Mouse (Mus musculus) cerebellum, adult 2 months (tissue): Measurements from ENCODE around the gene Dusp1. TPM values are rescaled to one million over a fixed set of nuclear protein-coding genes. Genes with fewer than 3 reads are reported as not detected.

Experiments
- DNase-seq, 2 experiments: peaks; one replicate each; pipeline ENCODE4 v3.0.0; 2021
- H3K27ac ChIP-seq: fragments of 200-500 bp; 2 replicates; pipeline ENCODE4 v1.5.1; 2012; ENCODE audit warnings: low read length, control low read depth, inconsistent platforms; ENCODE audit not compliant: insufficient read depth
- H3K27me3 ChIP-seq: fragments of 200-500 bp; 2 replicates; pipeline ENCODE4 v1.6.1; 2012; ENCODE audit warnings: inconsistent platforms, mild to moderate bottlenecking, low read length, moderate library complexity; ENCODE audit not compliant: control insufficient read depth, insufficient read depth
- H3K4me1 ChIP-seq: fragments of 200-500 bp; 2 replicates; pipeline ENCODE4 v1.6.1; 2011; ENCODE audit warnings: low read length; ENCODE audit not compliant: control insufficient read depth, insufficient read depth
- H3K4me3 ChIP-seq: fragments of 200-500 bp; replicated peaks from 2 replicates; pipeline ENCODE3; 2011; ENCODE audit warnings: mild to moderate bottlenecking, low read depth, low read length, control low read depth; ENCODE audit not compliant: insufficient read depth
- CTCF ChIP-seq: fragments of 200-500 bp; IDR thresholded peaks from 2 replicates; pipeline ENCODE4 v1.5.1; 2011; ENCODE audit warnings: low read depth, mild to moderate bottlenecking, control low read depth, low read length, moderate library complexity, borderline replicate concordance; ENCODE audit not compliant: insufficient read depth
- POLR2A ChIP-seq: fragments of 200-500 bp; IDR thresholded peaks from 2 replicates; pipeline ENCODE4 v1.6.1; 2011; ENCODE audit warnings: low read length, control low read depth, borderline replicate concordance; ENCODE audit not compliant: insufficient read depth
- WGBS: fragments of 180-500 bp; shearing (Covaris S2); methylation state at CpG from one replicate; pipeline ENCODE4 v1.1.7; 2018; 5-methylcytosine and 5-hydroxymethylcytosine counted together
- polyA plus RNA-seq: library from polyadenylated mRNA; depleted of rRNA; stranded (reverse); fragments of >200 nt; gene quantifications from 2 replicates; pipeline ENCODE4 v1.2.3, GENCODE M21; 2012

Dusp1 gene
- polyA plus RNA-seq, 1 experiment: 62.5 TPM

- TF ChIP-seq CTCF: no peak
- no peak for TF ChIP-seq POLR2A
- Histone ChIP-seq H3K4me1 (peaks cover 43% of the 10 kb centered on the region), H3K27me3 (no peaks in the 10 kb centered on the region), H3K27ac (no peak overlapping the region), H3K4me3 (no peak overlapping the region)
- no peak for DNase-seq
- 95% methylated on average over 9 of the region's 9 CpGs for WGBS
Observed at GRCm38 (mm10) chr17:26583056-26583455, 21.1 kb upstream of the Dusp1 start.

GRCm38 (mm10) chr17:26582297-26582696 is 20.4 kb upstream of the Dusp1 start:
- TF ChIP-seq POLR2A: no peak
- no peak for TF ChIP-seq CTCF
- 0 out of 2 replicates have a peak overlapping the region, but pooled peaks have one; percentile 13 for H3K27ac ChIP-seq
- peaks cover 46% of the 10 kb centered on the region for H3K4me1 ChIP-seq
- H3K27me3 ChIP-seq: no peaks in the 10 kb centered on the region
- 71% methylated on average over 5 of the region's 5 CpGs for WGBS
- no peak overlapping the region for H3K4me3 ChIP-seq
- DNase-seq: peak in 1 of 2 experiments; percentile 46

- 96% methylated on average over 3 of the region's 3 CpGs for WGBS
- Histone ChIP-seq H3K27ac (no peak overlapping the region), H3K27me3 (no peaks in the 10 kb centered on the region), H3K4me3 (no peak overlapping the region), H3K4me1 (peaks cover 60% of the 10 kb centered on the region)
- DNase-seq: no peak
- TF ChIP-seq CTCF: no peak
- no peak for TF ChIP-seq POLR2A
Observed at GRCm38 (mm10) chr17:26580873-26581401, 19.0 kb upstream of the Dusp1 start.

DNA sequence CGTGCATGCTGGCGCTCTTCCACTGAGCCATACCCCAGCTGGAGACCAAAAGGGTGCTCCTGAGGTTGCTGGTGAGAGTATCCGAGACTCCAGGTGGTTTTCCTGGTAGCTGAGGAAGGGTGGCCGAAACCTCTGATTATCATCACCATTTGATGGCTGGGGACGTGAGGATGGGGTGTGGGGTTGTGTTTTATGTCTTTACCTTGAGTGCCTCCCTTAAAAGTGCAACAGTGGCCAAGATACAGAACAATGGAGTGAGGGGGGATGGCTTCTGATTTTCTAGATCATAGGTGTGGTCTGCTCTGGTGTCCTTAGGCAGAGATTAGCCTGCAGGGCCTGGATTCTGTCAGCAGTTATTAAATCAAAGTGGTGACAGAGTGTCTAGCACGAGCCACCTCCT is 17.5 kb upstream of the Dusp1 start:
- Histone ChIP-seq H3K4me1 (peaks cover 65% of the 10 kb centered on the region), H3K4me3 (no peak overlapping the region), H3K27ac (no peak overlapping the region), H3K27me3 (no peaks in the 10 kb centered on the region)
- TF ChIP-seq CTCF (no peak), POLR2A (no peak)
- DNase-seq: no peak
- WGBS: 81% methylated on average over 6 of the region's 6 CpGs

DNA sequence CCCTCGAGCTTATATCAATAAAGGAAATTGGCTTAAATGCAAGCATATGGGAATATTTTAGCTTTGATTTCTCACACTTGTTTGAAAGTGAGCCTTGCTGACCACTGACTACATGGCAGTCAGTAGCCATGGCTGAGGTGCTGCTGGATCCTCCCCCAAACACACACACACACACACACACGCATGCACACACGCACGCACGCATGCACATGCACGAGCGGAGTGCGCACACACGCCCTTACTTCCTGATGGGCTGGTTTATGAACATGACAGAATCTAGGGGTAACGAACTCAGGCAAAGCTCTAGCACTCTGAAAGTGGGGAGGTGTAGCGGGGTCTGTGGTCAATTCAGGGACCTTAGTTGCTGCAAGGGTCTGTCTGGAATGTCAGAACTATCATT is 16.8 kb upstream of the Dusp1 start:
- 94% methylated on average over 11 of the region's 11 CpGs for WGBS
- DNase-seq: no peak
- TF ChIP-seq POLR2A (no peak), CTCF (no peak)
- no peak overlapping the region for H3K4me3 ChIP-seq
- no peaks in the 10 kb centered on the region for H3K27me3 ChIP-seq
- no peak overlapping the region for H3K27ac ChIP-seq
- H3K4me1 ChIP-seq: peaks cover 63% of the 10 kb centered on the region

DNA sequence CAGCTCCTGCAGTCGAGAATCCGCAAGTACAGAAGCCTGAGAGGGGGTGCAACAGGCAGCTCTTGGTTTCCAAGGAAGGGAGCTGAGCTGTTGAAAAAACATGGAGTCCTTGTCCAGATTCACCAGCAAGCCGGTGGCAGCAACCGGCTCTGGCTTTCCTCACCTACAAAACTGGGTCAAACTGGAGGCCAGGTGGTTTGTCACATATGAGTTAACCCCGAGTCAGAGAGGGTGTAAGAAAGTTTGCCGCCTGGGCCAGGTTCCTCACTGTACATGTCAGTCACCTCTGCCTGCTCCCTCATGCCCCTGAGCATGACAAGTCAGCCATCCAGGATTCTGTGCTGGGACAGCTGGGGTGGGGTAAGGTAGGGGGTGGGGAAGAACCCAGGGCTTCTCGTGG is 16.2 kb upstream of the Dusp1 start:
- DNase-seq: no peak
- Histone ChIP-seq H3K4me1 (peaks cover 57% of the 10 kb centered on the region), H3K27me3 (no peaks in the 10 kb centered on the region), H3K4me3 (no peak overlapping the region), H3K27ac (no peak overlapping the region)
- WGBS: 38% methylated on average over 7 of the region's 7 CpGs
- TF ChIP-seq CTCF: no peak
- TF ChIP-seq POLR2A: no peak

DNA sequence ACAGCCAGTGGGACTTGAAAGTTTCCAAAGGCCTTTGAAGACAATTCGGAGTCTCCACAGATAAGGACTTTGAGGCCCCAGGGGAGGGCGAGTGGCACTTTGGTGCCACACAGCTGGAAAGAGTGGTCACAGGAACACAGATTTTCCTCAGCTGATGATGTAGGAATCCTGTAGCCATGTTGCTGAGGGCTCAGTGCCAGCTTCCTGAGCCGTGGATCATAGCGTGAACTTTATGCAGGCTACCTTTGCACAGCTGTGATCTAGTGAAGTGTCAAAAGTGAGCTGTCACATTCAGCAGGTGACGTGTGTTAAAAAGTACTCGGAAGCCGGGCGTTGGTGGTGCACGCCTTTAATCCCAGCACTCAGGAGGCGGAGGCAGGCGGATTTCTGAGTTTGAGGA is 15.4 kb upstream of the Dusp1 start:
- no peak for TF ChIP-seq POLR2A
- TF ChIP-seq CTCF: no peak
- DNase-seq: no peak
- H3K4me1 ChIP-seq: peaks cover 52% of the 10 kb centered on the region
- H3K27me3 ChIP-seq: no peaks in the 10 kb centered on the region
- WGBS: 81% methylated on average over 11 of the region's 11 CpGs
- no peak overlapping the region for H3K4me3 ChIP-seq
- no peak overlapping the region for H3K27ac ChIP-seq

DNA sequence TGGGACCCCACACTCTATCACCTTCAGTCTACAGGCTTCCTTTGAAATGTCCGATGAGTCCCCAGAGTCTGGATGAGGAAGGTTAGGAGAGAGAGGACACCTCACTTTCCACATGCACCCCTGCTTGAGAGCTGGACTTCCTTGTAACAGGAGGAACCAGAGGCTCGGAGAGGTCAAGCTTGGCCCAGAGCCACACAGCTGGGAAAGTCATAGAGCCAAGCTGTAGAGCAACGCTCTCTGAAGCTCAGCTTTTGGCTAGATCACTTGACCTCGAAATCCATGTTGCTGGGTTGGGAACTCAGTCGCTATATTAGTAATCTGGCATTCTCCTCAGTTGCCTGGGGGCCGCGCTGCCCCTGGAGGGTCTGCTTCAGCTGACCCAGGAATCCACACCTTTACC is 14.9 kb upstream of the Dusp1 start:
- 69% methylated on average over 7 of the region's 7 CpGs for WGBS
- H3K27me3 ChIP-seq: no peaks in the 10 kb centered on the region
- H3K27ac ChIP-seq: no peak overlapping the region
- peaks cover 53% of the 10 kb centered on the region for H3K4me1 ChIP-seq
- DNase-seq: peak in 1 of 2 experiments; percentile 48
- no peak overlapping the region for H3K4me3 ChIP-seq
- TF ChIP-seq POLR2A (no peak), CTCF (no peak)
